Mouse (Mus musculus): Measurements from ENCODE around the gene Atg16l2.

The Atg16l2 gene

GRCm38 (mm10) chr7:101293611-101294010, 8.4 kb downstream of the Atg16l2 start:
- in situ Hi-C loops (cut with MboI; ENCODE audit: unreplicated experiment in 2 of 2): no loop called here

GRCm38 (mm10) chr7:101293138-101293537, 8.9 kb downstream of the Atg16l2 start:
- in situ Hi-C loops (cut with MboI; ENCODE audit: unreplicated experiment in 2 of 2): no loop called here

GRCm38 (mm10) chr7:101292696-101293095, 9.4 kb downstream of the Atg16l2 start:
- in situ Hi-C loops (cut with MboI; ENCODE audit: unreplicated experiment in 2 of 2): no loop called here

- in situ Hi-C loops (cut with MboI; ENCODE audit: unreplicated experiment in 2 of 2): no loop called here
These were observed 10.0 kb downstream of the Atg16l2 start for GRCm38 (mm10) chr7:101292086-101292485.

- in situ Hi-C loops (cut with MboI; ENCODE audit: unreplicated experiment in 2 of 2): no loop called here
These were observed 10.4 kb downstream of the Atg16l2 start for GRCm38 (mm10) chr7:101291641-101292040.

GRCm38 (mm10) chr7:101291211-101291610, 10.8 kb downstream of the Atg16l2 start:
- in situ Hi-C loops (cut with MboI; ENCODE audit: unreplicated experiment in 2 of 2): no loop called here

- in situ Hi-C loops (cut with MboI; ENCODE audit: unreplicated experiment in 2 of 2): no loop called here
These were observed 11.7 kb downstream of the Atg16l2 start for GRCm38 (mm10) chr7:101290401-101290800.

- in situ Hi-C loops (cut with MboI; ENCODE audit: unreplicated experiment in 2 of 2): loop anchor here in 1 of 2 experiments (5.0 kb wide), 2 partner anchors 241 to 301 kb away; no protein-coding TSS in a partner anchor
These were observed 13.6 kb downstream of the Atg16l2 start for GRCm38 (mm10) chr7:101288436-101288835.

- in situ Hi-C loops (cut with MboI; ENCODE audit: unreplicated experiment in 2 of 2): loop anchor here in 1 of 2 experiments (5.0 kb wide), 2 partner anchors 241 to 301 kb away; no protein-coding TSS in a partner anchor
These were observed 14.2 kb downstream of the Atg16l2 start for GRCm38 (mm10) chr7:101287820-101288219.

- in situ Hi-C loops (cut with MboI; ENCODE audit: unreplicated experiment in 2 of 2): loop anchor here in 1 of 2 experiments (5.0 kb wide), 2 partner anchors 240 to 300 kb away; no protein-coding TSS in a partner anchor
These were observed 15.2 kb downstream of the Atg16l2 start for GRCm38 (mm10) chr7:101286891-101287290.

GRCm38 (mm10) chr7:101284504-101284903, 17.5 kb downstream of the Atg16l2 start:
- in situ Hi-C loops (cut with MboI; ENCODE audit: unreplicated experiment in 2 of 2): loop anchor here in 1 of 2 experiments (5.0 kb wide), 1 partner anchor 302 kb away; no protein-coding TSS in a partner anchor

- in situ Hi-C loops (cut with MboI; ENCODE audit: unreplicated experiment in 2 of 2): loop anchor here in 1 of 2 experiments (5.0 kb wide), 1 partner anchor 300 kb away; no protein-coding TSS in a partner anchor
These were observed 19.3 kb downstream of the Atg16l2 start for GRCm38 (mm10) chr7:101282721-101283120.

GRCm38 (mm10) chr7:101272466-101273160, 29.4 kb downstream of the Atg16l2 start:
- in situ Hi-C loops (cut with MboI; ENCODE audit: unreplicated experiment in 2 of 2): no loop called here

GRCm38 (mm10) chr7:101271602-101272001, 30.4 kb downstream of the Atg16l2 start:
- in situ Hi-C loops (cut with MboI; ENCODE audit: unreplicated experiment in 2 of 2): no loop called here

- in situ Hi-C loops (cut with MboI; ENCODE audit: unreplicated experiment in 2 of 2): no loop called here
These were observed 34.4 kb downstream of the Atg16l2 start for GRCm38 (mm10) chr7:101267457-101268259.

GRCm38 (mm10) chr7:101263511-101263910, 38.5 kb downstream of the Atg16l2 start:
- in situ Hi-C loops (cut with MboI; ENCODE audit: unreplicated experiment in 2 of 2): no loop called here

GRCm38 (mm10) chr7:101261941-101262546, 40.0 kb downstream of the Atg16l2 start:
- in situ Hi-C loops (cut with MboI; ENCODE audit: unreplicated experiment in 2 of 2): no loop called here

GRCm38 (mm10) chr7:101258482-101258881, 43.6 kb downstream of the Atg16l2 start:
- in situ Hi-C loops (cut with MboI; ENCODE audit: unreplicated experiment in 2 of 2): no loop called here

- in situ Hi-C loops (cut with MboI; ENCODE audit: unreplicated experiment in 2 of 2): no loop called here
These were observed 49.0 kb downstream of the Atg16l2 start for GRCm38 (mm10) chr7:101253071-101253470.

GRCm38 (mm10) chr7:101249173-101249572, 52.9 kb downstream of the Atg16l2 start:
- in situ Hi-C loops (cut with MboI; ENCODE audit: unreplicated experiment in 2 of 2): no loop called here

- in situ Hi-C loops (cut with MboI; ENCODE audit: unreplicated experiment in 2 of 2): no loop called here
These were observed 53.3 kb downstream of the Atg16l2 start for GRCm38 (mm10) chr7:101248760-101249159.

Data from v-Abl transformed pro-B cells (cell line).